Mouse (Mus musculus): ENCODE results near the gene Ppm1e. TPM values are rescaled to one million over a fixed set of nuclear protein-coding genes. Genes with fewer than 3 reads are reported as not detected.

The Ppm1e gene
- polyA plus RNA-seq, 1 experiment from 2014 or later = 4.1 TPM

- Histone ChIP-seq H3K9me3 (no peaks in the 10 kb centered on the region), H3K27ac (no peak overlapping the region), H3K4me1 (peaks cover 11% of the 10 kb centered on the region), H3K4me2 (replicated peaks) (peak overlapping the region; percentile 97), H3K9ac (peak overlapping the region; percentile 56), H3K4me3 (peak overlapping the region; percentile 65), H3K27me3 (peaks cover 25% of the 10 kb centered on the region), H3K36me3 (no peaks in the 10 kb centered on the region)
- WGBS = 7% methylated on average over 31 of the region's 31 CpGs
- no peak for ATAC-seq (ENCODE audit: insufficient number of reproducible peaks, insufficient read depth, low FRiP score, low TSS enrichment)
These were observed 1.2 kb downstream of the Ppm1e start for GRCm38 (mm10) chr11:87357317-87358300.

- peaks cover 11% of the 10 kb centered on the region for H3K4me1 ChIP-seq
- peaks cover 21% of the 10 kb centered on the region for H3K27me3 ChIP-seq
- no peak for ATAC-seq (ENCODE audit: insufficient number of reproducible peaks, insufficient read depth, low FRiP score, low TSS enrichment)
- H3K9ac ChIP-seq = no peak overlapping the region
- no peaks in the 10 kb centered on the region for H3K9me3 ChIP-seq
- H3K4me3 ChIP-seq = no peak overlapping the region
- H3K27ac ChIP-seq = no peak overlapping the region
- 69% methylated on average over 1 of the region's 1 CpGs for WGBS
- H3K4me2 ChIP-seq (replicated peaks) = no peak overlapping the region
- H3K36me3 ChIP-seq = no peaks in the 10 kb centered on the region
These were observed 4.0 kb downstream of the Ppm1e start for GRCm38 (mm10) chr11:87354861-87355260.

GRCm38 (mm10) chr11:87353646-87354170, 5.1 kb downstream of the Ppm1e start:
- no peak for ATAC-seq (ENCODE audit: insufficient number of reproducible peaks, insufficient read depth, low FRiP score, low TSS enrichment)
- 80% methylated on average over 7 of the region's 7 CpGs for WGBS
- Histone ChIP-seq H3K36me3 (no peaks in the 10 kb centered on the region), H3K4me3 (no peak overlapping the region), H3K27me3 (peaks cover 15% of the 10 kb centered on the region), H3K4me2 (replicated peaks) (no peak overlapping the region), H3K9me3 (no peaks in the 10 kb centered on the region), H3K4me1 (peaks cover 11% of the 10 kb centered on the region), H3K27ac (no peak overlapping the region), H3K9ac (no peak overlapping the region)

GRCm38 (mm10) chr11:87326381-87326780, 32.4 kb downstream of the Ppm1e start:
- Histone ChIP-seq H3K4me1 (no peaks in the 10 kb centered on the region), H3K4me2 (replicated peaks) (no peak overlapping the region), H3K27me3 (no peaks in the 10 kb centered on the region), H3K9me3 (no peaks in the 10 kb centered on the region), H3K36me3 (no peaks in the 10 kb centered on the region), H3K4me3 (no peak overlapping the region), H3K27ac (no peak overlapping the region), H3K9ac (no peak overlapping the region)
- no peak for ATAC-seq (ENCODE audit: insufficient number of reproducible peaks, insufficient read depth, low FRiP score, low TSS enrichment)
- 85% methylated on average over 3 of the region's 3 CpGs for WGBS

- Histone ChIP-seq H3K27me3 (no peaks in the 10 kb centered on the region), H3K9ac (no peak overlapping the region), H3K36me3 (no peaks in the 10 kb centered on the region), H3K4me1 (no peaks in the 10 kb centered on the region), H3K9me3 (no peaks in the 10 kb centered on the region), H3K4me3 (no peak overlapping the region), H3K4me2 (replicated peaks) (no peak overlapping the region), H3K27ac (no peak overlapping the region)
- no peak for ATAC-seq (ENCODE audit: insufficient number of reproducible peaks, insufficient read depth, low FRiP score, low TSS enrichment)
- 72% methylated on average over 8 of the region's 8 CpGs for WGBS
These were observed 36.3 kb downstream of the Ppm1e start for GRCm38 (mm10) chr11:87322558-87322957.

GRCm38 (mm10) chr11:87320007-87320406, 38.8 kb downstream of the Ppm1e start:
- no peak for ATAC-seq (ENCODE audit: insufficient number of reproducible peaks, insufficient read depth, low FRiP score, low TSS enrichment)

GRCm38 (mm10) chr11:87318956-87319708, 39.7 kb downstream of the Ppm1e start:
- Histone ChIP-seq H3K27ac (no peak overlapping the region), H3K4me1 (no peaks in the 10 kb centered on the region), H3K9me3 (no peaks in the 10 kb centered on the region), H3K27me3 (no peaks in the 10 kb centered on the region), H3K36me3 (no peaks in the 10 kb centered on the region), H3K4me2 (replicated peaks) (no peak overlapping the region), H3K9ac (no peak overlapping the region), H3K4me3 (no peak overlapping the region)
- 89% methylated on average over 9 of the region's 9 CpGs for WGBS
- no peak for ATAC-seq (ENCODE audit: insufficient number of reproducible peaks, insufficient read depth, low FRiP score, low TSS enrichment)

More at GRCm38 (mm10) chr11:87320007-87320406, 38.8 kb downstream of the Ppm1e start:
- no peak overlapping the region for H3K27ac ChIP-seq
- H3K4me3 ChIP-seq = no peak overlapping the region
- H3K27me3 ChIP-seq = no peaks in the 10 kb centered on the region
- WGBS = 74% methylated on average over 5 of the region's 5 CpGs
- H3K4me2 ChIP-seq (replicated peaks) = no peak overlapping the region
- no peaks in the 10 kb centered on the region for H3K36me3 ChIP-seq
- no peak overlapping the region for H3K9ac ChIP-seq
- H3K9me3 ChIP-seq = no peaks in the 10 kb centered on the region
- no peaks in the 10 kb centered on the region for H3K4me1 ChIP-seq

GRCm38 (mm10) chr11:87313533-87313932, 45.3 kb downstream of the Ppm1e start:
- no peak for ATAC-seq (ENCODE audit: insufficient number of reproducible peaks, insufficient read depth, low FRiP score, low TSS enrichment)
- Histone ChIP-seq H3K4me2 (replicated peaks) (no peak overlapping the region), H3K36me3 (no peaks in the 10 kb centered on the region), H3K27me3 (no peaks in the 10 kb centered on the region), H3K9ac (no peak overlapping the region), H3K4me1 (no peaks in the 10 kb centered on the region), H3K27ac (no peak overlapping the region), H3K9me3 (no peaks in the 10 kb centered on the region), H3K4me3 (no peak overlapping the region)
- 54% methylated on average over 3 of the region's 3 CpGs for WGBS

- H3K9me3 ChIP-seq = no peaks in the 10 kb centered on the region
- no peaks in the 10 kb centered on the region for H3K27me3 ChIP-seq
- H3K27ac ChIP-seq = no peak overlapping the region
- no peak overlapping the region for H3K9ac ChIP-seq
- H3K4me1 ChIP-seq = no peaks in the 10 kb centered on the region
- ATAC-seq (ENCODE audit: insufficient number of reproducible peaks, insufficient read depth, low FRiP score, low TSS enrichment) = no peak
- no peaks in the 10 kb centered on the region for H3K36me3 ChIP-seq
- WGBS = 82% methylated on average over 2 of the region's 2 CpGs
- H3K4me2 ChIP-seq (replicated peaks) = no peak overlapping the region
- no peak overlapping the region for H3K4me3 ChIP-seq
These were observed 48.5 kb downstream of the Ppm1e start for GRCm38 (mm10) chr11:87310309-87310708.

- 83% methylated on average over 8 of the region's 8 CpGs for WGBS
- no peak for ATAC-seq (ENCODE audit: insufficient number of reproducible peaks, insufficient read depth, low FRiP score, low TSS enrichment)
- Histone ChIP-seq H3K27ac (no peak overlapping the region), H3K9me3 (no peaks in the 10 kb centered on the region), H3K4me3 (no peak overlapping the region), H3K36me3 (no peaks in the 10 kb centered on the region), H3K9ac (no peak overlapping the region), H3K4me2 (replicated peaks) (no peak overlapping the region), H3K27me3 (no peaks in the 10 kb centered on the region), H3K4me1 (no peaks in the 10 kb centered on the region)
These were observed 49.3 kb downstream of the Ppm1e start for GRCm38 (mm10) chr11:87309329-87310074.

- no peaks in the 10 kb centered on the region for H3K36me3 ChIP-seq
- no peak overlapping the region for H3K9ac ChIP-seq
- ATAC-seq (ENCODE audit: insufficient number of reproducible peaks, insufficient read depth, low FRiP score, low TSS enrichment) = no peak
- H3K9me3 ChIP-seq = no peaks in the 10 kb centered on the region
- H3K4me1 ChIP-seq = no peaks in the 10 kb centered on the region
- H3K4me3 ChIP-seq = no peak overlapping the region
- WGBS = 68% methylated on average over 5 of the region's 5 CpGs
- H3K27ac ChIP-seq = no peak overlapping the region
- no peaks in the 10 kb centered on the region for H3K27me3 ChIP-seq
- no peak overlapping the region for H3K4me2 ChIP-seq (replicated peaks)
These were observed 59.8 kb downstream of the Ppm1e start for GRCm38 (mm10) chr11:87299066-87299465.

All from embryonic facial prominence, embryonic 12.5 days (tissue).